Mouse (Mus musculus) lung, embryonic 16.5 days (tissue): ENCODE measurements at regions not wholly inside any gene's neighbourhood (a gene's known extent, or its start where the extent isn't known, plus 50 kb on each side); places are given as distances from the start of the nearest gene placed in this dataset.

ENCODE experiments used
- ATAC-seq: fragments of 200-750 bp; cut with Nextera tagmentation; 2 replicates; pipeline ENCODE4 v1.8.0; 2017; ENCODE audit warnings: low read depth, mild to moderate bottlenecking, moderate library complexity
- H3K27ac ChIP-seq: fragments of 300-500 bp; sonication (generic); 2 replicates; pipeline ENCODE4 v1.5.1; 2014; ENCODE audit warnings: mild to moderate bottlenecking, control low read depth, low read length
- H3K27me3 ChIP-seq: fragments of 300-500 bp; sonication (generic); 2 replicates; pipeline ENCODE4 v1.6.1; 2014; ENCODE audit warnings: low read depth, low read length, mixed read lengths; ENCODE audit not compliant: control insufficient read depth, insufficient read depth
- H3K36me3 ChIP-seq: fragments of 300-500 bp; sonication (generic); 2 replicates; pipeline ENCODE4 v1.6.1; 2014; ENCODE audit warnings: low read length; ENCODE audit not compliant: control insufficient read depth, insufficient read depth
- H3K4me1 ChIP-seq: fragments of 300-500 bp; sonication (generic); replicated peaks from 2 replicates; pipeline ENCODE4 v1.6.1; 2014; ENCODE audit warnings: low read length, mixed read lengths; ENCODE audit not compliant: control insufficient read depth, insufficient read depth
- H3K4me2 ChIP-seq: fragments of 300-500 bp; sonication (generic); 2 replicates; pipeline ENCODE4 v1.6.1; 2014; ENCODE audit warnings: low read depth, low read length, control low read depth
- H3K4me3 ChIP-seq: fragments of 300-500 bp; sonication (generic); 2 replicates; pipeline ENCODE4 v1.5.1; 2014; ENCODE audit warnings: mild to moderate bottlenecking, low read length, control low read depth
- H3K9ac ChIP-seq: fragments of 300-500 bp; sonication (generic); 2 replicates; pipeline ENCODE4 v1.6.1; 2014; ENCODE audit warnings: low read length, control low read depth
- H3K9me3 ChIP-seq: fragments of 300-500 bp; sonication (generic); 2 replicates; pipeline ENCODE4 v1.6.1; 2016; ENCODE audit warnings: low read length; ENCODE audit not compliant: control insufficient read depth
- WGBS: fragments of 180-500 bp; shearing (Covaris S2); extraction: QIAGEN DNeasy Blood & Tissue Kit; methylation state at CpG from one replicate; pipeline ENCODE4 v1.1.7; 2014; 5-methylcytosine and 5-hydroxymethylcytosine counted together

- H3K36me3 ChIP-seq: no peaks in the 10 kb centered on the region
- no peak overlapping the region for H3K4me2 ChIP-seq
- H3K4me1 ChIP-seq: no peaks in the 10 kb centered on the region
- H3K27me3 ChIP-seq: no peaks in the 10 kb centered on the region
- no peak overlapping the region for H3K4me3 ChIP-seq
- 13% methylated on average over 1 of the region's 1 CpGs for WGBS
- H3K9ac ChIP-seq: no peak overlapping the region
- no peaks in the 10 kb centered on the region for H3K9me3 ChIP-seq
- no peak for ATAC-seq
- no peak overlapping the region for H3K27ac ChIP-seq
Measured at GRCm38 (mm10) chr11:17414531-17414930, 157.2 kb downstream of the C1d start.

DNA sequence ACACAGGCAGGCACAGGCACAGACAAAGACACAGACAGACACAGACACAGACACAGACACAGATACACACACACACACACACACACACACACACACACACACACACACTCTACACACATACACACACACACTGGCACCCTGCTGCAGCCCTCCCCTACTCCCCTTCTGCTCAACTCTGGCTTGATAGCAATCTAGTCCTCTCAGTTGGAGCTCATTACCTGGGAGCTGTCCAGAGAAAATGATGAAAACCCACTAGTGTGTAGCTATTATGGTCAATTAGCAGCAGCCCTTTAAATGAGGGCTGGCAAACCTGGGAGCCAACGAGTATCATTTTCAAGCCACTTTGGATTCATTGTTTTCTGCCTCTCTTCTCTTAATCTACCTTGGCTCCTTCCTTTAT lies 157.8 kb downstream of the C1d start:
- Histone ChIP-seq H3K9ac (no peak overlapping the region), H3K27ac (no peak overlapping the region), H3K4me2 (no peak overlapping the region), H3K36me3 (no peaks in the 10 kb centered on the region), H3K27me3 (no peaks in the 10 kb centered on the region), H3K4me3 (no peak overlapping the region), H3K9me3 (no peaks in the 10 kb centered on the region), H3K4me1 (no peaks in the 10 kb centered on the region)
- ATAC-seq: no peak
- WGBS: 74% methylated on average over 1 of the region's 1 CpGs

DNA sequence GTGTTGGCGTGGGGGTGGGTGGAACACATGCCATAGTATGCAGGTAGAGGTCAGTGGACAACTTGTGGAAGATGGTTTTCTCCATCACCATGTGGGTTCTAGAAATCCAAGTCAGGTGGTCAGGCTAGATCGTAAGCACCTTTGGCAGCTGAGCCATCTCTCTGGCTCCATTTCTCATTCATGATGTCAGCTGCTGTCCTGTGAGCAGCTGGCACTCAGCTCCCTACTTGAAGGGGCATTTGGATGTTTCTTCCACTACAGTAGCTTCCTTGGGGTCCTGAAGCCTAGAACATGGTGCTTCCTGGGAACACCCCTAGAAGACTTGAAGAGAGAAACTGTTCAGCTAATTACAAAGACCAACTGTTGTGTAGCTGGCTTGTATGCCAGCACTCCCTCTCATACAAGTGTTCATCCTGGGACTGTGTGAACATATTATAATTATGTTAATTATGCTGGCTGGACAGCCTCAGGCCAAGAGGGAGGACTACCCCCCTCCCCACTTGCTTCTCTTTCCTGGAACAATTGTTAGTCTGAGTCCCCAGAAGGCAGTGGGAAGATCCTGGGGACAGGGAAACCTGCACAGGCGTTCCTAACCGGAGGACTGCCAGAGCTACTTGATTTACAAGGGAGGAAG lies 160.4 kb downstream of the C1d start:
- H3K27ac ChIP-seq: no peak overlapping the region
- no peaks in the 10 kb centered on the region for H3K4me1 ChIP-seq
- H3K9me3 ChIP-seq: peaks cover 5% of the 10 kb centered on the region
- no peaks in the 10 kb centered on the region for H3K36me3 ChIP-seq
- no peak overlapping the region for H3K4me2 ChIP-seq
- no peak for ATAC-seq
- 61% methylated on average over 4 of the region's 4 CpGs for WGBS
- no peak overlapping the region for H3K9ac ChIP-seq
- H3K27me3 ChIP-seq: no peaks in the 10 kb centered on the region
- H3K4me3 ChIP-seq: no peak overlapping the region

DNA sequence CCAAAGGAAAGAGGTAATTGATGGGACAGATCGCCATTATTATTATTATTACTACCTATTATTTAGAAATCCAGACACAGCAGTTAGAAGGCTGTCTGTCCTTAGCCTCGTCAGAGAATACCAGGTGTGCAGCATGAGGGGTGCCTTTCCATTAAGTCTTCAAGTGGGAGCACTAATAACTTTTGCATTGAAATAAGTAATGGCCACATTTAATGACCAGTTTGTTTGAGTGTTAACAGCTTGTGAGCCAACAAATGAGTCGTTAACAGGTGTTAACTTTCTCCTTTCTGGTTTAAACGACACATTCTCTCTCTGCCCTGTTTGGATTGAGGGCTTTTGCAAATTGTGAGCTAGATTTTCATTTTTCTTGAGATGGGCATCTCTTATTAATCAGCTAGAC lies 184.8 kb downstream of the C1d start:
- WGBS: 46% methylated on average over 4 of the region's 4 CpGs

GRCm38 (mm10) chr11:17449289-17449688 lies 191.9 kb downstream of the C1d start:
- no peaks in the 10 kb centered on the region for H3K36me3 ChIP-seq
- 84% methylated on average over 7 of the region's 7 CpGs for WGBS
- no peaks in the 10 kb centered on the region for H3K27me3 ChIP-seq
- H3K9me3 ChIP-seq: no peaks in the 10 kb centered on the region
- H3K4me1 ChIP-seq: no peaks in the 10 kb centered on the region
- H3K4me2 ChIP-seq: no peak overlapping the region
- no peak for ATAC-seq
- no peak overlapping the region for H3K4me3 ChIP-seq
- no peak overlapping the region for H3K9ac ChIP-seq
- H3K27ac ChIP-seq: no peak overlapping the region

More for the DNA sequence above, 184.8 kb downstream of the C1d start:
- Histone ChIP-seq H3K4me2 (no peak overlapping the region), H3K27me3 (no peaks in the 10 kb centered on the region), H3K36me3 (no peaks in the 10 kb centered on the region), H3K27ac (no peak overlapping the region), H3K4me1 (no peaks in the 10 kb centered on the region), H3K9ac (no peak overlapping the region), H3K9me3 (no peaks in the 10 kb centered on the region), H3K4me3 (no peak overlapping the region)
- no peak for ATAC-seq

DNA sequence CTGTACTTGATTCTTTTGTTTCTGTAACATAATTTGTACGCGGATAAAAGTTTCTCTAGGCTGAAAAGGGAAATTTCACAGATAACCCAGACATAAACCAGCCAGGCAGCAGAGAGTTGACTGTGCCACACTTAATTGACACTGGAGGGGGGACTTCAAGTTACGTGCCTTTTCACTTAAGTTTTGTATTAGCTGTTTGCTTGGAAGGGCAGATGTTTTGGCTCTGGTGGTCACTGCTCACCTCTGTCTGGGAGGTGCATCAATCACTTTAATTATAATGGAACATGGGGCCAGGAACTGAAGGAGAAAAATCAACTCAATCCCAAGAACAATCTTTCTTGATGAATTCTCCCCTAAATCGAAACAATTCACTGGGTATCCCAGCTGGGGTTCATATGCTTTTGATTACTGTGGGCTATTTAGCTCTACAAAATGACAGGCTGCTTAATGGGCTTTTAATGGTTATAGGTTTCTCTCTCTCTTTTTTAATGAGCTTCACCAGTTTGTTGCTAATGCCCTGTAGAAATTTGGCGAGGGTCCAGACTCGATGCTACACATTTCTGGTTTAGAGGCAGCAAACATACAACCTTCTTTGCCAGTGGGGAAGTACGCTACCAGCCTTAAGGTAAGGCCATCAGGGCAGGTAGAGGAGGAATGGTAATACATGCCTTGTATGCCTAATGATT lies 193.1 kb downstream of the C1d start:
- H3K9me3 ChIP-seq: no peaks in the 10 kb centered on the region
- no peak overlapping the region for H3K4me2 ChIP-seq
- no peaks in the 10 kb centered on the region for H3K36me3 ChIP-seq
- H3K27me3 ChIP-seq: no peaks in the 10 kb centered on the region
- no peak for ATAC-seq
- no peak overlapping the region for H3K27ac ChIP-seq
- no peak overlapping the region for H3K4me3 ChIP-seq
- H3K4me1 ChIP-seq: no peaks in the 10 kb centered on the region
- WGBS: 66% methylated on average over 7 of the region's 7 CpGs
- H3K9ac ChIP-seq: no peak overlapping the region

GRCm38 (mm10) chr11:17451451-17451850 lies 194.1 kb downstream of the C1d start:
- Histone ChIP-seq H3K36me3 (no peaks in the 10 kb centered on the region), H3K4me2 (no peak overlapping the region), H3K4me1 (no peaks in the 10 kb centered on the region), H3K4me3 (no peak overlapping the region), H3K9me3 (no peaks in the 10 kb centered on the region), H3K27ac (no peak overlapping the region), H3K27me3 (no peaks in the 10 kb centered on the region), H3K9ac (no peak overlapping the region)
- no peak for ATAC-seq
- 72% methylated on average over 2 of the region's 2 CpGs for WGBS

GRCm38 (mm10) chr11:17453530-17453929 lies 196.2 kb downstream of the C1d start:
- no peak overlapping the region for H3K27ac ChIP-seq
- H3K36me3 ChIP-seq: no peaks in the 10 kb centered on the region
- no peaks in the 10 kb centered on the region for H3K27me3 ChIP-seq
- WGBS: 62% methylated on average over 9 of the region's 9 CpGs
- no peak for ATAC-seq
- no peak overlapping the region for H3K4me3 ChIP-seq
- H3K4me1 ChIP-seq: no peaks in the 10 kb centered on the region
- no peaks in the 10 kb centered on the region for H3K9me3 ChIP-seq
- no peak overlapping the region for H3K9ac ChIP-seq
- H3K4me2 ChIP-seq: no peak overlapping the region

- Histone ChIP-seq H3K36me3 (no peaks in the 10 kb centered on the region), H3K4me1 (peaks cover 2% of the 10 kb centered on the region; the same call in 1 of the 2 replicates), H3K9me3 (no peaks in the 10 kb centered on the region), H3K9ac (no peak overlapping the region), H3K4me2 (no peak overlapping the region), H3K27ac (no peak overlapping the region), H3K4me3 (no peak overlapping the region), H3K27me3 (no peaks in the 10 kb centered on the region)
- no peak for ATAC-seq
- 61% methylated on average over 4 of the region's 4 CpGs for WGBS
Measured at GRCm38 (mm10) chr11:17458946-17459345, 201.6 kb downstream of the C1d start.
